Mouse (Mus musculus) heart, postnatal 25 days (tissue): ENCODE measurements at regions not wholly inside any gene's neighbourhood (a gene's known extent, or its start where the extent isn't known, plus 50 kb on each side); places are given as distances from the start of the nearest gene placed in this dataset.

ENCODE experiments used
- DNase-seq: peaks from one replicate; pipeline ENCODE4 v3.0.0; 2022; ENCODE audit warnings: low spot score
- intact Hi-C: fragments of 180-260 bp; cut with DNase I; formaldehyde crosslinking; loops from one replicate; pipeline ENCODE4 v1.15.1; 2025

DNA sequence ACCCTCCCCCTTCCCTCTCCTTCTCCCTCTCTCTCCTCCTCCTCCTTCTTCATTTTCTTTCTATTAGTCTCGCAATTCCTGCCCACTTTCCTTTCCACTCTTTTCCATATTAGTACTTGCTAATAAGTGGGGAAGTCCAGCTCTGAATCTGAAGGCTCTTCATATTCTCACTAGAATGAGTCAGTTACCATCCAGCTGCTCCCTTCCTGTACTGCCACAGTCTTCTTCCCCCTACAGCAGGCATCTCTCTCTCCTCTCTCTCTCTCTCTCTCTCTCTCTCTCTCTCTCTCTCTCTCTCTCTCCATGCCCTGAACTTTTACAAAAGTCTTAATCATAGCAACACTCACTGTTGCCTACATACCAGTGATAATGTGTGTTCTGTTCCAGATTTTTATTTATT is 226.6 kb upstream of the Pter start:
- intact Hi-C loops, result no loop called here
- DNase-seq, result no peak

DNA sequence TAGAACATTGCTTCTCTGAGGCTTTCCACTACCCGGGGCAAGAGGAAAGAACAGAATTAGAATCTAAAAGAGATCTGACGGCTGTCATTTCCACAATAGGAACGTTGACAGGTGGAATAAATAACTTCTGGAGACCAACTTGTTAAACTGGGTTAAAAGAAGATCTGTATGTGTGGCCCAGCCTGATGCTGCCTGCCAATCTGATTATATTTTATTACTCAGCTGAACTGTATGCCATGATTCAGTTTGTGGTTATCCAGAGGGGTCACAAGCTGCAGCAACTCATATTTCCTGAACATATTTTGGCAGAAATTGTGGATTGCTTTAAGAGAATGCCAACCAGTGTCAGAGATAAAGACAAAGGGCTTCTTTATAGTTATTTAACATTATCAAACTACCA is 224.5 kb upstream of the Pter start:
- intact Hi-C loops, result no loop called here
- DNase-seq, result no peak

DNA sequence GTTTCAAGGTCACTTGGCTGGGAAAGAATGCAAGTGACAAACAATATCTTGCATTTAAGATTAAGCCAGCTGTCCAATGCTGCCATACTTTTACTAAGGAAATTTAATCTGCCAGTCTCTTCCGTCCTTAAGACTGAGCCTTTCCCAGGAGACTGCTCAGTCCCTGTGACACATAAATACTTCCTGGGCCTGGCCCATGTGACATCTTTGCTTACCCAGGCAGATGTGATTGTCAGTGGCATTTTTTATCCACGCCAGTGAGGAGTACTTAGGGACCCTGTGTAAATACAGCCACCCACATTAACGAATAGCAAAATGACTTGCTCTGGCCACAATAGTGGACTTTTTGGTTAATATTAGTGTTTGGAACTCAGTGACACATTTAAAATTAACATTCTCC is 216.3 kb upstream of the Pter start:
- intact Hi-C loops, result loop anchor here (10.0 kb wide), 1 partner anchor 297 kb away; no protein-coding TSS in a partner anchor
- no peak for DNase-seq

DNA sequence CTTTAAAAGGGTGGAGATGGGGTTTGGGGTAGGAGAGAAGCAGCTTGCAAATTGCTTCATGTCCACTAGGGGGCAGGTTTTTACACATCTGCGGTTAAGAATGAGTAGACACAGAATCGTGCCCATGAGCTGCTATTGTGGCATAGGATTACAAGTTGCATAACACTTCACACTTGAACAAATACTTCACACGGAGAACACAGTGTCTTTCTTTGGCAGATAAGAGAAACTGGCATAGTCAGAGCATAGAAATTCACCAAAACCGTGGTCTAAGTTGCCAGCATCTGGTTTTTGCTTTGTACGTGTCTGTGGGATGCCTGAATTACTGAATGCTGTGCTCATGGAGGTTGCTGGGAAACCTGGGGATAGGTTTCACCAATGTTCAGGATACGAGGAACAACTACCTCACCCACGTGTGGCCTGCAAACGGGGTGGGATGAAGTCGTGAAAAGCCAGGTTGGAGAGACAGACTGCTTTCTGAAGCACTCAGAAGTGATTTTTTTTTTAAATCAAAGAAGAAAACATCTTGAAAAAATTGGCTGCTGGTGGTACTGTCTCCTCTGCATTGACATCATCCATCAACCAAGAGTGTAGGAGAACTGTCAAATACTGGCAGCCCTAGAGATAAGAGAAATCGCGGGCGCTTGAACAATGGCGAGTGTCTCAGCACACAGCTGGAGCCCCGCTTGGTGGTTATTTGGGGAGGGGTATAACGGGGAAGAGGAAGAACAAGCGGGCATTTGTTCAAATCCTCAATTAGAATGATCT is 214.5 kb upstream of the Pter start:
- no peak for DNase-seq
- intact Hi-C loops, result loop anchor here (2.0 to 10.0 kb wide), 2 partner anchors 295 to 527 kb away; no protein-coding TSS in a partner anchor

DNA sequence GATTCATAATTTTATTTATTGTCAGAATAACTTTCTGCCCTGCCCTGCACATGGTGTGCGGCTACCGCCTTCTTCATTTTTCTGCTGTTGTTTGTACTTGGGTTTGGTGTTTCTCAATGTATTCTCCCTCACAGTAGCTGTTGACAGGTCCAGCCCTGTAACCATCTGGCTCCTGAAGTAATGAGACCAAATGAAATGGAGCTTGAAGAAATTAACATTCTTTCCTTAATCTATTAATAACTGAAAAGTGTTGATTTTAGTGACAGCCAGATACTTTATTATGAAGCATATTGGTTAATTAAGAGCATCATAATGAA is 214.0 kb upstream of the Pter start:
- DNase-seq, result no peak
- intact Hi-C loops, result loop anchor here (2.0 to 10.0 kb wide), 2 partner anchors 295 to 527 kb away; no protein-coding TSS in a partner anchor

DNA sequence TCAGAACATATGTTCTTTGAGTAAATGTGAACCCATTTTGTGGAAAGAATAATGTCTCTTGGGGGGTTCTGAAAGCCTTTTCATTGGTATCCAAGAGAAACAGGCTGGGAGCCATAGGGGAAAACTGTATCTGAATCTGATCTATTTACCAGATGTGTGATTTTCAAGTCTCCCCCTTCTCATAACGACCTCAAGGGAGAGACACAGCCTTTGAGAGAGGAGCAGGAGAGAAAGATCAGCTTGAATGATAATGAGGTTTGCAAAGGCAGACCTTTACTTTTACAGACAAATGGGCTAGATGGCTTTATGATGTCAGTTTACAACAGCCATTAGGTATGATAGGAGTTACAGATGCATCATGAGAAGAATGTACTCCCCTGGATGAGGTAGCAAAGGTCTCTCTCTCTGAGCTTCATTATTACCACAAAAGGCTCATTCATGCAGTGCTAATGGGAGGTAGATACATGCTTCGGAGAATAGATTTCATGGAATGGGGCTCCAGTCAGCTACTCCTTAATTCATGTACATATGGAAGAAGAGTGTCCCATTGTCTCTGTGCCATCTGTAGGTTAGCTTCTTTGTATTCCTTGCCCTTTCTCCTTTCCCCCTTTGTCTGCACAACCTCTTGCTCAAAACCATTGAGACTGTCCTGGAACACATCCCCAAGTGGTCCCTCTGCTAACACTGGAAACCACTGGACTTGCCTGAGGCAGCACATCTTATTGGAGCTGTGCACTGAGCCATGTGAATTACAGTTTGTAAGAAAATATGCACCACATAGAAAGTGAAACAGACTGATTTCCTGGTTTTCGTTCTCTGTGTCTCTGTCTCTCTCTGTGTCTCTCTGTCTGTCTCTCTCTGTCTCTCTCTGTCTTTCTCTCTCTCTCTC is 207.5 kb upstream of the Pter start:
- no peak for DNase-seq

DNA sequence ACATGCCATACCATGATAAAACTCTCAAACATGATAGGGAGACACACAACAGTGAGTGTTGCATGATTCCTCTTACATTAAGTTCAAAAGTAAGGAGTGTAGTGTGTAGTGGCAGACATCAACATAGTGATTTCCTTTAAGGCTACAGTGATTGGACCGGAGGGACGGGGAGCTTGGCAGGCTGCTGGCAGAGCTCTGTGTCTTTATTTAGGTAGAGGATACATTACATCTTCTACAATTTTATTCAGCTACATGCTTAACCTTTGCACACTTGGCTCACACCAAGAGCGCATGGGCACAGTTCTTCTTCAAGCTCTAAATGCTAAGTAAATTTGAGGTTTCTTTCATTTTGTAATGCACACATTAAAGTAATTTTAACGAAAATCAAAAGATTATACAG is 194.6 kb upstream of the Pter start:
- DNase-seq, result no peak
- intact Hi-C loops, result no loop called here

More for the DNA sequence above, 207.5 kb upstream of the Pter start:
- intact Hi-C loops, result no loop called here

DNA sequence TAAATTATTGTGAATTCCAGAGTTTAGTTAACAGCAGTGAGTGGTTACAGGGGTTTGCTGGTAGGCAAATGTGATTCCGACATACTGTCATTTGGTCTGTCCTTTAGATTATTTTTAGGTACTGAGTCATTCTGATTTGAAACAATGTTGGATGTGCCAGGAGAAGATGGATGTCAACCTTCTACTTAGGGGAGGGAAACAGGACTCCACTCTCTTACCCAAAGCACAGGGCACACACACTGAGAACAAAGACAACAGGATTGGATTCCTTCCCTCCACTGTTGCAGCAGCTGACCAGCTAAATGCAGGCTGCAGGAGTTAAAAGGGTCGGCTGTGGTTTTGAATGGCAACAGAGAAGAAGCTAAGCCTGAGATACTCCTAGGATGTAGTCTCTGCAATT is 186.7 kb upstream of the Pter start:
- intact Hi-C loops, result no loop called here
- DNase-seq, result no peak

DNA sequence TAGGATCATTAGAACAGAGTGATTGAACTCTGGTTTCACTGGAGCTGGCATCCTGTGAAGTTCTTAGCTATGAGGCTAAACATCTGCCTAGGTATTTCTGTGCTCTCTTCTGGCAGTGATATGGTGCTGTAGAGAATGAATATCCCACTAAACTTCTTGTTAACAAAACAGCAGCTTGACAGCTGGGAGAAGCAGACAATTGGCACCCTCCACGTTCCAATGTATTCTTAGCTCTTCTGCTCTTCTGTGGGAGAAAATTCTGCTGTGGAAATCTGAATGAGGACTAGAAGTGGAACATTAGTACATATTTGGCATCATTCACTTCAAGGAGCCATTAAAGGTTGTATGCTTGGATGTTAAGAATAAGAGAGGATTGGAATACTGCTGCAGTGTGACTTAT is 177.0 kb upstream of the Pter start:
- intact Hi-C loops, result no loop called here
- no peak for DNase-seq

DNA sequence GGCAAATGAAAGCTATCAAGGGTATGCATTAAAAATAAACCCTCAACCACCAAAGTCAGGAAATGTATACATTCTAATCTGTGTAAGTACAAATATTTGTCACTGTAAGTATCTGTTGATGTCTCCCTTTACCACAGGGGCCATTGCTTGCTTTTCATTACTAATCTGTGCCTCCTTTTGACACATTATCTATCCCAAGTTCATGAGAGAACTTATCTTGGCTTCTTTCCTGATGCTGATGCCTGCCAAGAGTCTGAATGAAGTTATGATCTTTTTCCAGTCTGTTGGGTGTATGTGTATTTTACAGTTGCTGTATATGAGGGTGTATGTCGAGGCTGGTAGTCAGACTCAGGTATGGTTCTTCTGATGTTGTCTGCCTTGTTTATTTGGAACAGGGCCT is 165.0 kb upstream of the Pter start:
- DNase-seq, result no peak
- intact Hi-C loops, result no loop called here

DNA sequence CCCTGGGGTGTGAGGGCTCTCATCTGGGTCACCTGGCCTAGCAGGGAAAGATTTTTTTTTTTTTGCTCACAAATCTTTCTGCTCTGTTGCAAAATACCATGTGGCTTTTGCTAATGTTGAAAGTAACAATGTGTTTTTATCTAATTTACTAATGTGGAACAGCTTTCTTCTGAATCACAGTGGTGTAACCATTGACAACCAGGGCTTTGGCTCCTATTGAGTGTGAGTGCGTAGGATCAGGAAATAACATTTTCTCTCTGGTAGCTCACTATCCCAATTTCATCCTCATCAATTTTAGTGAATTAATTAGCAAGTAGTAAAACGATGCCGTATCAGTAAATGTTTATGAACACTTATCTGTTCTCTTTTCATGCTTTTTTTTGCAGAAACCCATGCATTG is 163.9 kb upstream of the Pter start:
- intact Hi-C loops, result no loop called here
- no peak for DNase-seq

DNA sequence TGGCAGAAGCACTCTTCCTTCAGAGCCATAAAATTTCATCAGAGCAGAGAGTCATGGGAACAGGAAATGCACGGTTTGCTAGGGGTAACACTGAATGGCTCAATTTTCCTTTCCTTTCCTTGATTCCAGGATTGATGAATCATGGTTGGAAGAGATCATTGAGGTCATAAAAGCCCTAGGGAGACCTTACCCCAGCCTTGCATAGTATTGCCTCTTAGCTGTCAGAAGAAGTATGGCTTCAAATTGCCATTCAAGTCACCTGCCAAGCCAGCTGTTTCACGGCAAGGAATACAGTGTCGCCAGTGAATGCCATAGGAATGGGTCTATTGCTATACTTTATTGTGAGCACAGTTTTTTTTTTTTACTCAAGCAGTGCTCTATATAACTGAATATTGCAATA is 162.4 kb upstream of the Pter start:
- DNase-seq, result no peak
- intact Hi-C loops, result no loop called here

DNA sequence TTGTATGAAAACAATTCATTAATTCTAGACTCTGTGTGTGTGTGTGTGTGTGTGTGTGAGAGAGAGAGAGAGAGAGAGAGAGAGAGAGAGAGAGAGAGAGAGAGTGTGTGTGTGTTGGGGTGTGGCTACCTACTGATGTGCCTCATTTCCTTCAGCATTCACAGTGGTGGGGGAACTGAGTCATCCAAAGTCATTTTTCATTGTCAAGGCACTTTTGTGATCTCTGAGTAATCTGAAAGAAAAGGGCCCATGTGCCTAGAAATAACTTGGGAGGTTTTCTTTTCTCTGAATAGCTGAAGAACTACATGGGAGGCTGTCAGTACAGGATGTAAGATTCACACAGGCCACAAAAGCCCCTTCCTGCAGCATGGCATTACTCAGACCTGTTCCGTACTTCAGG is 159.3 kb upstream of the Pter start:
- no peak for DNase-seq
- intact Hi-C loops, result no loop called here

DNA sequence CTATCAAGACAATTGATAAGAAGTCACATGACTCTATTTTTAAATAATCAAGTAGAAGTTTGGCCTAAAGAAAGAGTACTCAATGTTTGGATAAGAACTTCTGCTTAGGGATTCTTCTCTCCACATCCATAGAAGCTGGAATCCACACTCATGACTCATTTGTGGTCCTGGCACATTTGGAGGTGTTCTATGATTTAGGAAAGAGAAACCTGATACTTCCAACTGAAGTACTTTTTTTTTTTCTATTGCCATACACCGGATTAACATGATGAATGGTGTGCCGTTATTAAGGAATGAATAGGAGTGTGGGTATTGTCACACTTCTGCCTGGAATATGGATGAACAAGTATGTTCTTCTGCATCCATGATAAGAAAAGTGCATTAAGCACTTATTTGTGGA is 158.5 kb upstream of the Pter start:
- DNase-seq, result no peak
- intact Hi-C loops, result no loop called here

DNA sequence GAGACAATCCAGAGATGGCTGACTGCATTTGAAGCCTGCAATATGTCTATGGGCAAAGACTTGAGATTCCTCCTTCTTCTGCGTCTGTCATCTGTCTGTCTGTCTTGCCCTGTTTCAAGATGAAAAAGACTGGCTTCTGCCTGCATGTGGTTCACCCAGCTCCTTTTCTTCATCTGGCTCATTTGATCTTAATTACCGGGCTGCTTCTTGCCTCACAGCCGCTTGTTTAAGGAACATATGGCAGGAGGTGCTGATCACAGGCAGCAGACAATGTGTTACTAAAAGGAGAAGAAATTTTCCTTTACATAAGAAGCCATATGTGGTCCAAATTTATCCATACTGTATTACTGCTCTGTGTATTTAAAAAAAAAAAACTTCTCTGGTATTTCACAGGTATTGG is 147.0 kb upstream of the Pter start:
- no peak for DNase-seq
- intact Hi-C loops, result no loop called here

DNA sequence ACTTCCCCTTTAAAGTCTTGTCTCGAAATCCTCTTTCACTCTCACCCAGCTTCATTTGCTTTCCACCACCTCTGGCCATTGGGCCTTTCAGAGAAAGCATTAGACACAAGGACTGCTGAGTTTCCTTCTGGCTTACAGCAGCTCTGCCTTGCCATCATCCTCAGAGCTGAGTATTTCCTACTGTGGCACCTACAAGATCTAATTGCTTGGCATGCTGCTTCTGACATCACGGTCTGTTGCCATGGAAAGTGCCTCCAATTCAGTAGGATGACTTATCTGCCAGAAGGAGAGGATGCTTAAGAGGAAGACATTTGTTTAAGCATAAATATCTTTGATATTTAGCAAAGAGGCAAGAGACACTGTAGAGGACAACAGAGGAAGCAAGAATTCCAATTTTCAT is 146.1 kb upstream of the Pter start:
- DNase-seq, result no peak
- intact Hi-C loops, result no loop called here

DNA sequence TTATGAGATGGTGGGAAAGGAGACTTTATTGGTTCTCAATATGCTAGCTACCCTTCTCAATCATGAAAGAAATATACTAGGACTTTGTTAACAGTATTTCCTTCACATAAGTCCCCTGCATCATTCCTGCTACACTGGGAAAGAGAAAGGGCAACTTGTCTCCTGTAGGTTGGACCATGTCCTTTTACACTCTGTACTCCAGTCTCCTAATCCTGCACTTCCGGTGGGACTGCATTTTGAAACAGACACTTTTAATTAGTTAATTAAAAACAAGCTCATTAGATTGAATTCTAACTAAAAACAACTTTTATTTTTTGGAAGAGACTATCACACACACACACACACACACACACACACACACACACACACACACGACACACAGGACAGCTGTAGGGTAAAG is 131.2 kb upstream of the Pter start:
- intact Hi-C loops, result no loop called here
- DNase-seq, result no peak

DNA sequence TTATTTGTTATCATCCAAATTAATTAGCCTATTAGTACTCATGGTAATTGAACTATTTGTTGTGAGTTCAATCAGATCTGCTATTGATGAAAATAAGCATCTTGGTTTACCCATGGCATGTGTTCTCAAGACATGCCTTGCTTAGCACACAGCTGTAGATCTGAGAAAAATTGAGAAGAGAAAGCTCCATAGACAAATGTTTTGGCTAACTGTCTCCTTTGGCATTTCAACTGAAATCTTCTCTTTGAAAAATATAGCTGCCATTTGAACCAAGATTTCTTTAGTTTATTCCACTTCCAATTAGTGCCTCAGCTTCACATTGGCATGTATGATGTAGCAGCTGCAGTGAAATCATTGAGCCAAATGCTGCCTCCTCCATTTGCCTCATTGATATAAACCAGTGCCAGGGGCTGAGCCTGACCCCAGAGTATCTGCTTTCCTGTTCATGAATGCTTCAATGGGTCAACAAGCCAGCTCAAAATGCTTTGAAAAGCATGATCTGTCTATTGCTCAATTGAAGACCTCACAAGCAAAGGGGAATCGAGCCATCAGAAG is 126.1 kb upstream of the Pter start:
- no peak for DNase-seq

DNA sequence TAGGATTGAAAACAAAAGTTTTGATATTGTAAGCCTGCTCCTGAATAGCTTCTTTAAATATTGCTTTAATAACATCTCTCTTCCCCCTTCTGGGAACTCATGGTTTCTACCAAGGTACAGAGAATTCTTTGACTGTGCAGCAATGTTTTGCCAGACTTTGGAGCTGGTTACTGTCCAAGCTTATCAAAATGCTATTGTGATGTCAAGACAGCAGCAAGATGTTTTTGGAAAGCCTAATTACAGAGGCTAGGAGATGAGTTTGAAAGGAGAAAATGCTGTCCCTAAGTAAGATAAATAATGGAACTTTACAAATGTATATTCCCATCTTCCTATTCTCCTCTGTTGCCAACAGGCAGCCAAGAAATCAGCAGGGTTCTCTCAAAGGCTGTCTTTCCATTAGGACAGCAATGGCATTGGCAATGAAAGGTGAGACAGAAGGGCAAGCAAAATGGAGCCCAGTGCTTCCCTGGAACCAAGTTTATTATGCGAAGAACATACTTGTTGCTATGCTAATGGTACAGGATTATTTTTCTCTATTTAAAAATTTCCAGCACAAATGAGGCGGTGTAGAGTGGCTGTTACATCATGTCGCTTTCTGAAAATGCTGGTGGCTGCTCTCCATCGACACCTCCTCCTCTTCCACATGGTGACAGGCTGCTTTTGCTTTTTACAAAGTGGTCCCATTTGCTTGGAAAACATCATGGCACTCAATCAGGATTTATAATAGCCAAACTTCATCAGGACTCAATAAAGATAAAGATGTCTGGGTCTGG is 124.5 kb upstream of the Pter start:
- intact Hi-C loops, result no loop called here

More for the DNA sequence above, 126.1 kb upstream of the Pter start:
- intact Hi-C loops, result no loop called here

DNA sequence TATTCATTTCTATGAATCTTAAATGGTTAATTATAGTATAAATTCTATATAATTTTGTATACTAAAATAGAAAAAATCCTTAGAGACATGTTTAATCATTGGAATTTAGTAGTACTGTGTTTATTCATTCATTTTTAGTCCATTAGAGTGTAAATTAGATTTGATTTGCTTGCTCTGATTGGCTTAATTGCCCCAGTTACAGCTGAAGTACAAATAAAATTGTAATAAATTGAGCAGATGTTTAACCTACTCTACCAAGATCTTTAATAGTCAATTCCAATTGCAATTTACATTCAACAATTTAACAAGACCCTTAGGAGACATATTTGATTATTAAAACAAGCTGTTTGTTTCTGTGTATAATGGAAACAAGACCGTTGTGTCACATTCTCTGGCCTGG is 121.2 kb upstream of the Pter start:
- no peak for DNase-seq
- intact Hi-C loops, result no loop called here

More for the DNA sequence above, 124.5 kb upstream of the Pter start:
- no peak for DNase-seq
